Mouse (Mus musculus): Measurements from ENCODE around the gene G6pc2.

GRCm38 (mm10) chr2:69205185-69205584 lies 5.7 kb upstream of the G6pc2 start:
- TF ChIP-seq CTCF (IDR thresholded peaks at IDR 0.05; ENCODE audit: borderline replicate concordance, insufficient read depth, low read depth, low read length), result no peak
- no peak for TF ChIP-seq POLR2A (IDR thresholded peaks at IDR 0.05; ENCODE audit: borderline replicate concordance, insufficient read depth, low read length)
